Mouse (Mus musculus): ENCODE results near the gene Wdr93. TPM values are rescaled to one million over a fixed set of nuclear protein-coding genes. Genes with fewer than 3 reads are reported as not detected.

The Wdr93 gene
- total and polyA plus RNA-seq, 3 experiments: 0.75 to 1.3 (median 1.2) TPM

DNA sequence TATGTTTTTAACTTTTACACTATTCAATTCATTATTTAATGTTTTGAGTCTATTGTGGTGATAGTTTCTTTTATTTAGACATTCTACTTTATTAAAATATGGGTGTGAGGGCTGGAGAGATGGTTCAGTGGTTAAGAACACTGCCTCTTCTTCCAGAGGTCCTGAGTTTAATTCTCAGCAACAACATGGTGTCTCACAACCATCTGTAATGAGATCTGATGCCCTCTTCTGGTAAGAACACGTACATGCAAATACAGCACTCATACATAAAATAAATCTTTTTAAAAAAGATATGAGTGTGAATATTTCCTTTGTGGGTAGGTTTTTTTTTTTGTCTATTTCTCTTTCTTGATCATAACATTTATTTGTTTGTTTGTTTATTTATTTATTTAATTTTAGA lies 23.0 kb downstream of the Wdr93 start:
- Histone ChIP-seq H3K27ac (ENCODE audit: insufficient read depth, low read depth) (no peak overlapping the region), H3K9ac (ENCODE audit: insufficient read depth, low read depth) (no peak overlapping the region), H3K27me3 (replicated peaks) (no peaks in the 10 kb centered on the region), H3K9me3 (replicated peaks; ENCODE audit: low read length) (no peaks in the 10 kb centered on the region), H3K36me3 (replicated peaks in 1 of 2; ENCODE audit: control insufficient read depth in 1 of 2, insufficient read depth in 1 of 2, low read length in 1 of 2) (no peaks in the 10 kb centered on the region), H3K4me2 (ENCODE audit: insufficient read depth, low read depth, poor library complexity, severe bottlenecking) (no peak overlapping the region), H3K4me3 (replicated peaks in 1 of 3; ENCODE audit: low read depth in 2 of 3, low read length in 2 of 3, poor library complexity in 1 of 3) (no peak overlapping the region), H3K4me1 (ENCODE audit: control insufficient read depth in 1 of 2, insufficient read depth in 2 of 2) (no peaks in the 10 kb centered on the region), H3K79me2 (replicated peaks; ENCODE audit: control insufficient read depth, extremely low read depth, insufficient read depth, poor library complexity, severe bottlenecking) (no peaks in the 10 kb centered on the region)
- dilution Hi-C loops (cut with MboI; ENCODE audit: extremely low pct_ligation_motif_present, extremely low pct_unique_long_range_greater_than_20kb, low sequenced_read_pairs) (no loop called here), in situ Hi-C loops (cut with MboI; ENCODE audit: low pct_ligation_motif_present, low pct_unique_long_range_greater_than_20kb, low sequenced_read_pairs) (no loop called here)
- peak in 1 of 2 experiments; percentile 44; a peak in 2 of 4 replicates for TF ChIP-seq CTCF (conservative IDR thresholded peaks at IDR 0.05 in 1 of 2, IDR thresholded peaks at IDR 0.05 in 1 of 2; ENCODE audit: low read depth in 2 of 2, low read length in 2 of 2)
- no peak for TF ChIP-seq ETS1 (conservative IDR thresholded peaks at IDR 0.05; ENCODE audit: low read depth, low read length)
- DNase-seq (ENCODE audit: extremely low read depth): no peak

DNA sequence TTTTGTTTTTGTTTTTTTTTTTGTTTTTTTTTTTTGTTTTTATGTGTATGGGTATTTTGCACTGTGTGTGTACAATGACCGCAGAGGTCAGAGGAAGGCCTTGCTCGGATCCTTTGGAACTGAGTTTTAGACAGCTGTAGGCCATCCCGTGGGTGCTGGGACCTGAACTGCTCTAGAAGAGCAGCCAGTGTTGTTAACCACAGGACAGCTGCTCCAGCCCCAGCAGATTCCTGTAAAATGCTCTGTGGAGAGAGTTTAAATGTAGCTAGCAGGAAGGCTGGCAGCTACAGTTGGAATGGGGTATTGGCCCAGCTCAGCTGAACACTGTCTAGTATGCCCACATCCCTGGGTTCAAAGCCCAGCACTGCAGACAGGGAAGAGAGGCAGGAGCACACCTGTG lies 26.7 kb downstream of the Wdr93 start:
- TF ChIP-seq SMC3 (IDR thresholded peaks at IDR 0.05; ENCODE audit: low read depth, low read length): no peak
- no peak for TF ChIP-seq USF2 (conservative IDR thresholded peaks at IDR 0.05; ENCODE audit: low read depth, low read length)
- TF ChIP-seq ZMIZ1 (IDR thresholded peaks at IDR 0.05; ENCODE audit: low read depth, low read length): no peak
- no peak for TF ChIP-seq EP300 (IDR thresholded peaks at IDR 0.05; ENCODE audit: low read length)
- no peaks in the 10 kb centered on the region for H3K79me2 ChIP-seq (replicated peaks; ENCODE audit: control insufficient read depth, extremely low read depth, insufficient read depth, poor library complexity, severe bottlenecking)
- in situ Hi-C loops (cut with MboI; ENCODE audit: low pct_ligation_motif_present, low pct_unique_long_range_greater_than_20kb, low sequenced_read_pairs) (no loop called here), dilution Hi-C loops (cut with MboI; ENCODE audit: extremely low pct_ligation_motif_present, extremely low pct_unique_long_range_greater_than_20kb, low sequenced_read_pairs) (no loop called here)
- no peaks in the 10 kb centered on the region for H3K27me3 ChIP-seq (replicated peaks)
- H3K4me3 ChIP-seq (replicated peaks in 1 of 3; ENCODE audit: low read depth in 2 of 3, low read length in 2 of 3, poor library complexity in 1 of 3): no peak overlapping the region
- H3K36me3 ChIP-seq (replicated peaks in 1 of 2; ENCODE audit: control insufficient read depth in 1 of 2, insufficient read depth in 1 of 2, low read length in 1 of 2): no peaks in the 10 kb centered on the region
- H3K27ac ChIP-seq (ENCODE audit: insufficient read depth, low read depth): no peak overlapping the region
- no peak overlapping the region for H3K9ac ChIP-seq (ENCODE audit: insufficient read depth, low read depth)
- H3K4me2 ChIP-seq (ENCODE audit: insufficient read depth, low read depth, poor library complexity, severe bottlenecking): no peak overlapping the region
- no peak for DNase-seq (ENCODE audit: extremely low read depth)
- H3K4me1 ChIP-seq (ENCODE audit: control insufficient read depth in 1 of 2, insufficient read depth in 2 of 2): no peaks in the 10 kb centered on the region
- H3K9me3 ChIP-seq (replicated peaks; ENCODE audit: low read length): no peaks in the 10 kb centered on the region

DNA sequence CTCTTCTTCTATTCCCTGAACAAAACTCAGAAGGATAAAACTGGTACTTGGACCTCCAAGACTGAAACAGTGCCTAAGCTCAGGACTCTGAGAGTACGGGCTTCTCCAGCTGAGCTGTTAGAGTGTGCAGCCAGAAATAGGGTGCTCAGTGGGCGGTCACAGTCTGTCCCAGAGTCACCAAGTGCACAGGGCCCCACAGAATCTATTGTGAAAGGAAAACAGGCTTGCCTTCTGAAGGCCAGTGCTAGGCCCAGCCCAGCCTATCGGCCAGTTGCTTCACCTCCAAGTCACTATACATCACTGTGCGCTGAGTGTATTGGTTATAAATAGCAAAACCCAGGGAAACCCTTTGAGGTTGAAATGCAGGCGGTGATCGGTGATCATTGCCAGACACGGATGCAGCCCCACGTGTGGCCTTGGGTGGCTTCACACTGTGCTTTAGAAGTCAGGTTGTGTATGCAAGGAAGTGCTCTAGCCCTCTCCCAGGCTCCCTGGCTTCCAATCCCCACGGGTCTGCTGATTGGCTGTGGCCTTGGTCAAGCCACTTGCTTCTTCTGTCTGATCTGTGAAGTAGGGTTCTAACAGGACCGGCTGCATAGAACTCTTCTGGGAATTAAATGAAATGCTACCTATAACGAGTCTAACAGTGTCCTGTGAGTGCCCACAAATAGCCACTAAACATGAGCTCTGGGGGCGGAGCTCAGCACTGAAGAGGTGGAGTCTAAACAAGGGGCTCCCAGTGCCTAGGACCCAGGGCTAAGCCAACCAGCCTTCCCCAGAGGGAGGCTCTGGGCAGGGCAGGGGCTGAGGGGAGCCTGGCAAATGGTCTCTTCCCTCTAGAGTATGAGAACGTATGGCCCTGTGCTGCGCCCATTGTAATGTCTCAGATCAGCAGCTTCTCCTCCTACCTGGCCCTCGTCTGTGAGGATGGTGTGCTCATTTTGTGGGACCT lies 28.9 kb downstream of the Wdr93 start:
- DNase-seq (ENCODE audit: extremely low read depth): no peak
- TF ChIP-seq ELF1 (IDR thresholded peaks at IDR 0.05; ENCODE audit: low read depth, low read length) (no peak), USF2 (conservative IDR thresholded peaks at IDR 0.05; ENCODE audit: low read depth, low read length) (no peak), CHD1 (IDR thresholded peaks at IDR 0.05; ENCODE audit: low read depth, low read length) (no peak), TBP (conservative IDR thresholded peaks at IDR 0.05; ENCODE audit: low read depth, low read length) (no peak)
- in situ Hi-C loops (cut with MboI; ENCODE audit: low pct_ligation_motif_present, low pct_unique_long_range_greater_than_20kb, low sequenced_read_pairs): no loop called here
- Histone ChIP-seq H3K9ac (ENCODE audit: insufficient read depth, low read depth) (no peak overlapping the region), H3K27me3 (replicated peaks) (peaks cover 2% of the 10 kb centered on the region), H3K79me2 (replicated peaks; ENCODE audit: control insufficient read depth, extremely low read depth, insufficient read depth, poor library complexity, severe bottlenecking) (no peaks in the 10 kb centered on the region), H3K27ac (ENCODE audit: insufficient read depth, low read depth) (no peak overlapping the region), H3K4me2 (ENCODE audit: insufficient read depth, low read depth, poor library complexity, severe bottlenecking) (no peak overlapping the region), H3K4me3 (replicated peaks in 1 of 3; ENCODE audit: low read depth in 2 of 3, low read length in 2 of 3, poor library complexity in 1 of 3) (no peak overlapping the region), H3K9me3 (replicated peaks; ENCODE audit: low read length) (no peaks in the 10 kb centered on the region), H3K4me1 (ENCODE audit: control insufficient read depth in 1 of 2, insufficient read depth in 2 of 2) (no peaks in the 10 kb centered on the region), H3K36me3 (replicated peaks in 1 of 2; ENCODE audit: control insufficient read depth in 1 of 2, insufficient read depth in 1 of 2, low read length in 1 of 2) (no peaks in the 10 kb centered on the region)
- dilution Hi-C loops (cut with MboI; ENCODE audit: extremely low pct_ligation_motif_present, extremely low pct_unique_long_range_greater_than_20kb, low sequenced_read_pairs): no loop called here
